Mouse (Mus musculus) spleen, postnatal 36 days (tissue): Measurements from ENCODE around the gene Zmym5.
"Not testable (repeated sequence)": the region's sequence is repeated elsewhere in the genome, so short reads cannot be mapped to it uniquely, and the experiment has no call there.

Experiments
- DNase-seq, 2 experiments: peaks; one replicate each; pipeline ENCODE4 v3.0.0; 2022; ENCODE audit warnings: low spot score in 2 of 2, mixed read lengths in 1 of 2

Zmym5 gene

DNA sequence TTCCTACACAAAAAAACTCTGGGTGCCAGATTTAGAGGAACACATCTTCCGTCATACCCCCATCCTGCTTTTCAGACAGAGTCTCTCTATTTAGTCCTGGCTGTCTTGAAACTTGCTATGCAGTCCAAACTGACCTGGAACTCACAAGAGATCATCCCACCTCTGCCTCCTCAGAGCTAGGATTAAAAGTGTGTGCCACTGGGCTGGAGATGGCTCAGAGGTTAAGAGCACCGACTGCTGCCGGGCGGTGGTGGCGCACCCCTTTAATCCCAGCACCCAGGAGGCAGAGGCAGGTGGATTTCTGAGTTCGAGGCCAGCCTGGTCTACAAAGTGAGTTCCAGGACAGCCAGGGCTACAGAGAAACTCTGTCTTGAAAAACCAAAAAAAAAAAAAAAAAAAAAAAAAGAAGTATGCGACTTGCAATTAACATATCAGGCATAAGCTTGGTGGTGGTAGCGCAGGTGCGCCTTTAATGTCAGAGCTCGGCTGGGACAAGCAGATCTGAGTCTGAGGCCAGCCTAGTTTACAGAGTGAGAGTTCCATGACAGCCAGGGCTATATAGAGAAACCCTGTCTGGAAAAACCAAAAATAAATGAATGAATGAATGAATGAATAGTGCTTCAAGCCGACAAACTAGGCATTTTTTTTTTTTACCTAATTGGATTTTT is 34.8 kb downstream of the Zmym5 start:
- DNase-seq: peak in 1 of 2 experiments; percentile 6

DNA sequence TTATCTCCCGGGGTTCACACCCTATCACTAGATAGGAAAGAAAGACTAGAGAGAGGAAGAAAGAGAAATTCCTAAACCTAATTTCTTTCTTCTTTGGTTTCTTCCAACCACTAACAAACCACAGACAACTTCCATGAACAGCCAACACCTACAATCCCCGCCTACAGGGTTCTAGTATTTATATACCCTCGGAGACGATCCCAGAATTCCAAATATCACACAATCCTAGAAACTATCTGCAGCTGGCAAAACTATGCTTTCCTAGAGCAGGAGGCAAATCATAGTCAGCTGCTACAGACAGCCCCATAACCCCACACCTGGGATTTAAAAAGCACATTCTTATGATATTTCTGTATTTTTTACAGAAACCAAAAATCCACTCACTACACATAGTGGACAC is 36.1 kb downstream of the Zmym5 start:
- DNase-seq: no peak

DNA sequence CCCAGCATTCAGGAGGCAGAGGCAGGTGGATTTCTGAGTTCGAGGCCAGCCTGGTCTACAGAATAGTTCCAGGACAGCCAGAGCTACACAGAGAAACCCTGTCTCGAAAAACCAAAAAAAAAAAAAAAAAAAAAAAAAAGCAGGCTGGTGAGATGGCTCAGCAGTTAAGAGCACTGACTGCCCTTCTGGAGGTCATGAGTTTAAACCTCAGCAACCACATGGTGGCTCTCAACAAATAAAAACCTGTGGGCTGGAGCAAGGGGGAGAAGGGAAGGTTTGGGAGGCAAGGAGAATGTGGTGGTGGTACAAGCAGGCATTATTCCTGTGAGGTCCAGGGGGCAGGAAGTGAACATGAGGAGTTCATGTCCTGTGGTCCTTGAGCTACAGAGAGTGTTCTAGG is 45.1 kb downstream of the Zmym5 start:
- DNase-seq: not testable (repeated sequence)

DNA sequence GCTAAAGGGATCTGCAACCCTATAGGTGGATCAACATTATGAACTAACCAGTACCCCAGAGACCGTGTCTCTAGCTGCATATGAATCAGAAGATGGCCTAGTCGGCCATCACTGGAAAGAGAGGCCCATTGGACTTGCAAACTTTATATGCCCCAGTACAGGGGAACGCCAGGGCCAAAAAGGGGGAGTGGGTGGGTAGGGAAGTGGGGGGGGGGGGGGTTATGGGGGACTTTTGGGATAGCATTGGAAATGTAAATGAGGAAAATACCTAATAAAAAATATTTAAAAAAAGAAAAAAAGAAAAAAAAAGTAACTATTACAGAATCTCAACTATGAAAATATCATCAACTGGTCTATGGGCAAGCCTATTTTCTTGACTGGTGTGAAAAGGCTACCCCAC is 46.4 kb downstream of the Zmym5 start:
- not testable (repeated sequence) for DNase-seq

DNA sequence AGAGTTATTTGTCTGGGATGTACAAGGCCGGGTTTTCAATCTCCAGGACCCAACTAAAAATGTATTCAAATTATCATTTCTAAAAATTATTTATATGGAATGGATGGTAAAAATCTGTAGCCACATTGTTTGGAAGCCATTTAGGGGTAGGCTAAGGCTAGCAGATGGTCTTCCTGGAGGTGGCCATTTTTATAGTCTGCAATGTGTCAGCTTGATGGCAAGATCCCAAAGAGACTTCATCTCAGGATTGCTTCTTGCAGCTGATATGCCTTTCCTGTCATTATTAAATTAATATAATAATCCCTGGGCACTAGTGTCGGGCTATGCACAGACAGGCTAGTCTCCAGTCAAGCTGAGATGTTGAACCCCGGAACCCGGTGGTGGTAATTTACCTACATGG is 60.2 kb downstream of the Zmym5 start:
- DNase-seq: no peak
